20 mouse cellular contexts compared by ENCODE assay signal in the genomic region with DNA sequence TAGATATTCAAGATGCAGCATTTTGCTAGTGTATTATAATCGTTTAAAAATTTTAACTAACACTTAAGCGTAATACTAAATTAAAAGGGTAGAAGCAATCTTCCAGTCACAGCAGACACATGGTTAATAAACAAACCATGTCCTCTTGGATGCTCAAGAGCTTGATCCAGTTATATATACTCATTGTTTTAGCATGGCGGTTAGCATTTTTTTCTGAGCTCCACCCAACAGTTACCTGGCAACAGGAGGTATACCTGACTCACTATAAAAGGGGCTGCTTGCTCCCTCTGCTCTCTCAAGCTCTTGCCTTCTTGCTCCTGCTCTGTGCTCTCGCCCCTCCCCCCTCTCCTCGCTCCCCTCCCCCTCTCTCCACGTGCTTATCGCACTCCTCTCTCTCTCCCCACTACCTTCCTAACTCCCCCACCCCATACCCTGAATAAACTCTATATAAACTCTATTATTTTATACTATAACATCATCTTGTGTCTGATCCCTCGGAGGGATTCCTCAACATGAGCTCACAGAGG.
A peak's percentile ranks its signal among the peaks of the same experiment; 100 is the strongest.
DNase-seq lines count a peak whose midpoint lies in the region; ATAC-seq lines count a peak whose summit lies in the region.
"Had no signal": no experiment of that assay in that cellular context is flagged by ENCODE, and none has a peak within 500 bp of the region (broad histone marks: within the 10 kb centered on the region; RNA-seq: fewer than 3 reads in every experiment).

No protein-coding gene starts in this region.

- H3K36me3 ChIP-seq in lung, embryonic 15.5 days: no peaks in the 10 kb centered on the region
- H3K36me3 ChIP-seq in forebrain, embryonic 12.5 days (replicated peaks): no peaks in the 10 kb centered on the region
- no peaks in the 10 kb centered on the region for H3K36me3 ChIP-seq in forebrain, embryonic 15.5 days
- H3K36me3 ChIP-seq in hindbrain, embryonic 16.5 days (ENCODE audit: control insufficient read depth, insufficient read depth, low read length): no peaks in the 10 kb centered on the region

- no peak overlapping the region for H3K9ac ChIP-seq in lung, embryonic 15.5 days
- no peak overlapping the region for H3K9ac ChIP-seq in forebrain, embryonic 12.5 days
- H3K9ac ChIP-seq in forebrain, embryonic 15.5 days (replicated peaks): no peak overlapping the region
- H3K9ac ChIP-seq in hindbrain, embryonic 16.5 days (ENCODE audit: low read depth, low read length): no peak overlapping the region

- peak; percentile 19; the same call in 1 of the 2 replicates for ATAC-seq in lung, embryonic 15.5 days (ENCODE audit: borderline replicate concordance, extremely low read depth, low FRiP score, low TSS enrichment)
- ATAC-seq in forebrain, embryonic 12.5 days (ENCODE audit: low FRiP score): 0 out of 2 replicates have a peak, but pooled peaks have one; percentile 33
- peak; percentile 55 for ATAC-seq in forebrain, embryonic 15.5 days (replicated peaks)
- 0 out of 2 replicates have a peak, but pooled peaks have one; percentile 38 for ATAC-seq in hindbrain, embryonic 16.5 days
- no peak for ATAC-seq in activated CD4-positive, CD25-positive, alpha-beta regulatory T cell, adult 4 months

- H3K27ac ChIP-seq in lung, embryonic 15.5 days: no peak overlapping the region
- no peak overlapping the region for H3K27ac ChIP-seq in forebrain, embryonic 12.5 days
- no peak overlapping the region for H3K27ac ChIP-seq in forebrain, embryonic 15.5 days (replicated peaks)
- H3K27ac ChIP-seq in hindbrain, embryonic 16.5 days (ENCODE audit: low read depth, low read length): no peak overlapping the region

- no peak overlapping the region for H3K4me2 ChIP-seq in lung, embryonic 15.5 days
- H3K4me2 ChIP-seq in forebrain, embryonic 12.5 days: no peak overlapping the region
- no peak overlapping the region for H3K4me2 ChIP-seq in forebrain, embryonic 15.5 days (replicated peaks)
- H3K4me2 ChIP-seq in hindbrain, embryonic 16.5 days (ENCODE audit: low read length): no peak overlapping the region

- no peak overlapping the region for H3K4me3 ChIP-seq in lung, embryonic 15.5 days
- H3K4me3 ChIP-seq in forebrain, embryonic 12.5 days (replicated peaks): no peak overlapping the region
- no peak overlapping the region for H3K4me3 ChIP-seq in forebrain, embryonic 15.5 days
- no peak overlapping the region for H3K4me3 ChIP-seq in hindbrain, embryonic 16.5 days (ENCODE audit: low read length)
- H3K4me3 ChIP-seq: erythroblast, embryonic 14.5 days had no signal

- no peaks in the 10 kb centered on the region for H3K27me3 ChIP-seq in lung, embryonic 15.5 days
- H3K27me3 ChIP-seq in forebrain, embryonic 12.5 days: no peaks in the 10 kb centered on the region
- no peaks in the 10 kb centered on the region for H3K27me3 ChIP-seq in forebrain, embryonic 15.5 days
- H3K27me3 ChIP-seq in hindbrain, embryonic 16.5 days (replicated peaks; ENCODE audit: control insufficient read depth, insufficient read depth, low read length): no peaks in the 10 kb centered on the region

- no peaks in the 10 kb centered on the region for H3K4me1 ChIP-seq in lung, embryonic 15.5 days
- peaks cover 19% of the 10 kb centered on the region for H3K4me1 ChIP-seq in forebrain, embryonic 12.5 days
- H3K4me1 ChIP-seq in forebrain, embryonic 15.5 days: peaks cover 33% of the 10 kb centered on the region
- H3K4me1 ChIP-seq in hindbrain, embryonic 16.5 days (ENCODE audit: control insufficient read depth, insufficient read depth, low read depth, low read length): no peaks in the 10 kb centered on the region

- WGBS in lung, embryonic 15.5 days: 31% methylated on average over 8 of the region's 8 CpGs
- WGBS in forebrain, embryonic 12.5 days: 44% methylated on average over 8 of the region's 8 CpGs
- WGBS in forebrain, embryonic 15.5 days: 43% methylated on average over 8 of the region's 8 CpGs
- 38% methylated on average over 8 of the region's 8 CpGs for WGBS in hindbrain, embryonic 16.5 days

- H3K9me3 ChIP-seq in lung, embryonic 15.5 days: no peaks in the 10 kb centered on the region
- no peaks in the 10 kb centered on the region for H3K9me3 ChIP-seq in forebrain, embryonic 12.5 days
- no peaks in the 10 kb centered on the region for H3K9me3 ChIP-seq in forebrain, embryonic 15.5 days
- no peaks in the 10 kb centered on the region for H3K9me3 ChIP-seq in hindbrain, embryonic 16.5 days (ENCODE audit: control insufficient read depth, low read length)

- DNase-seq in lung, postnatal 14 days: no peak
- DNase-seq in right cerebral cortex, postnatal 25 days: no peak
- no peak for DNase-seq in kidney, adult 11 months
- DNase-seq: adrenal gland, adult 2 months; cerebellum, adult 9-10 months; gastrocnemius, postnatal 14 days; kidney, adult 18-20 months; kidney, postnatal 10 days; layer of hippocampus, postnatal 36 days; liver; lung, postnatal 36 days; spleen, adult 18-20 months; thymus, adult 18-20 months; thymus, postnatal 4 days had no signal
